Mouse (Mus musculus) forelimb bud, embryonic 11.5 days (tissue): ENCODE measurements around the gene Borcs5.

Experiments used
- DNase-seq: peaks from one replicate; pipeline ENCODE4 v3.0.0-alpha.2; 2012; ENCODE audit warnings: low read depth, low spot score

Gene Borcs5

GRCm38 (mm10) chr6:134626564-134626963, 12.7 kb upstream of the Borcs5 start:
- no peak for DNase-seq

GRCm38 (mm10) chr6:134630447-134630846, 8.9 kb upstream of the Borcs5 start:
- DNase-seq = no peak

GRCm38 (mm10) chr6:134631947-134632687, 7.2 kb upstream of the Borcs5 start, which contains the start of gene Mansc1:
Gene Mansc1 (minus strand): TSS chr6:134632488.
- no peak for DNase-seq

DNA sequence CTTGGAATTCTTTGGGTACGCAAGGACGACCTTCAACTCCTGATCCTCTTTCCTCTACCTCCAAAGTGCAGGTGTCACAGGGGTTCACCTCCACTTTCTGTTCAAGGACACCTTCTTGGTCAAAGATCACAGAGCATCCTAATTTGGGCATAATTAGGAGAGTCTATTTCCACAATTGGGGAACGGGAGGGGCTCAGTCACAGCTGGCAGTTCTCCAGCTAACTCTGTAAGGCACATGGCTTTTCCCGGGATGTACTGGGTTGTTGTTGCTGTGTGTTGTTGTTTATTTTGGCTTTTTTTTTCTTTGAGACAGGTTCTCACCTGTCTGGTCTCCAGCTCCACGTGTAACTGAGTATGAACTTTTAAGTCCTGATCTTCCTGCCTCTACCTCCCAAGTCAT, 6.6 kb upstream of the Borcs5 start:
- no peak for DNase-seq

- no peak for DNase-seq
These were observed 5.8 kb upstream of the Borcs5 start for GRCm38 (mm10) chr6:134633553-134633952.

GRCm38 (mm10) chr6:134636476-134636875, 2.8 kb upstream of the Borcs5 start:
- DNase-seq = no peak

DNA sequence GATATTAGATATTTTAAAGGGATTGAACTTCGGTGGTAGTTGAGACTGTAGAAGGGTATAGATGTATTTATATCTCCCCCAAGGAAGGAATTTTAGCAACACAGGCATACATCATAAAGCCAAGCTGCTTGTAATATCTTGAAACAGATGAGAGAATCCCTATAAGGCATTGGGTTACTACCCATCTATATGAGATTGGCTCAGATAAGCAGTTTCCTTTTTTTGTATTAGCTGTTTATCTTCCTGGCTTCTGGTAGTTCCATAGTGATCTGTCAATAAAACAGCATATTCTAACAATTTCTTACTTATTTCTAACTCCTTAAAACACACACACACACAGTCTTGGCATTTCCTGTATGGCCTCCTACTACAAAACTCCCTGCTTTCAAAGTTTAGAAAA, 590 bp downstream of the Borcs5 start:
- DNase-seq = no peak

DNA sequence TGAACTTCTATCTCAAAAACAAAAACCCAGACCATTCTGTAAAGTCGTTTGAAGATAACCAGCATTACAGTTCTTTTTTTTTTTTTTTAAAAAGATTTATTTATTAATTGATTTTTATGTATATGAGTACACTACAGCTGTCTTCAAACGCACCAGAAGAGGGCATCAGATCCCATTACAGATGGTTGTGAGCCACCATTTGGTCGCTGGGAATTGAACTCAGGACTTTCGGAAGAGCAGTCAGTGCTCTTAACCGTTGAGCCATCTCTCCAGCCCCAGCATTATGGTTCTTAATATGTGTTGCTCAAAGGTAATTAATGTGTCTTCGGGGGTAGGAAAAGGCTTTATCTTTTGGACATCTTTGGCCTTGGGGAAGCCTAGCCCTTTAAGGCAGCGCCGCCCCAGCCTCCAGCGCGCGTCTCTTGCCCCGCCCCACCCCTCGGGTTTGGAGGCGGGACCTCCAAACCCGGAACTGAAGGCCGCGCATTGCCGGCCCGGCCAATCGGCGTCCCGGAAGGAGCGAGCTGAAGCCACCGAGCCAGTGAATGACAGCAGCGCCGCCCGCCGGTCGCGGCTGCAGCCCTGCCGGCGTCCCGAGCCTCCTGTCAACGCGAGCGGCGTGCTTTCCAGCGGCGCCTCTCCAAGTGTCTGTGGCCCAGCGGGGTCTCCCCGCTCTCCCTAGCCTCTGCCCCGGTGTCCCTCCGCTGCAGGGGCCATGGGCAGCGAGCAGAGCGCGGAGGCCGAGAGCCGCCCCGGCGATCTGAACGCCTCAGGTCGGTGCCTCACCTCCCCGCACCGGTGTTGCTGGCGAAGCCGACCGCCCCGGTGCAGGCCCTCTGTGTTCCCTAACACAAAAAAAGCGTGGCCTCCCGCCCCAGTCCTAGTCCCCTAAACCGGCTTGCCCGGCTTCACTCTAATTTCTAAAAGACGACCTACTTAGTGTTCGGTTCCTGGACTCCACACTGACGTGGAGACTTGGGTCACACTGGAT, 1.5 kb downstream of the Borcs5 start:
- peak; percentile 94 for DNase-seq

GRCm38 (mm10) chr6:134641738-134642446, 2.6 kb downstream of the Borcs5 start:
- DNase-seq = no peak

DNA sequence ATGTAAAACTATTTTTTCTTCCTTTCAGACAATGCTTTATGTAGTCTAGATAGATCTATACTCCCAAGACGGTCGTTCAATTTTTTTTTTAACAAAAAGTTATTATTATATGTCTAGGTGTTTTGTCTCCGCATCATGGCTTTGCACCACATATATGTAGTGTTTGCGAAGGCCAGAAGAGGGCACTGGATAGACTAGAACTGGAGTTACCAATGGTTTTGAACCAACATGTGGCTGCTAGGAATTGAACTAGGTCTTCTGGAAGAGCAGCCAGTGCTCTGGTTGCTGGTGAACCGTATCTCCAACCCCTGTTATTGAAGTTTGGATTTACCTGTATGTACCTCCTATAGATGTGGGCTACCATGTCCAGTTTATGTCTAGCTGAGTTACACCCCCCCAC, 4.0 kb downstream of the Borcs5 start:
- no peak for DNase-seq

- DNase-seq = no peak
These were observed 7.5 kb downstream of the Borcs5 start for GRCm38 (mm10) chr6:134646835-134647234.

GRCm38 (mm10) chr6:134647621-134648020, 8.3 kb downstream of the Borcs5 start:
- no peak for DNase-seq

- no peak for DNase-seq
These were observed 9.0 kb downstream of the Borcs5 start for GRCm38 (mm10) chr6:134648356-134648755.

GRCm38 (mm10) chr6:134656527-134656926, 17.2 kb downstream of the Borcs5 start:
- DNase-seq = no peak

DNA sequence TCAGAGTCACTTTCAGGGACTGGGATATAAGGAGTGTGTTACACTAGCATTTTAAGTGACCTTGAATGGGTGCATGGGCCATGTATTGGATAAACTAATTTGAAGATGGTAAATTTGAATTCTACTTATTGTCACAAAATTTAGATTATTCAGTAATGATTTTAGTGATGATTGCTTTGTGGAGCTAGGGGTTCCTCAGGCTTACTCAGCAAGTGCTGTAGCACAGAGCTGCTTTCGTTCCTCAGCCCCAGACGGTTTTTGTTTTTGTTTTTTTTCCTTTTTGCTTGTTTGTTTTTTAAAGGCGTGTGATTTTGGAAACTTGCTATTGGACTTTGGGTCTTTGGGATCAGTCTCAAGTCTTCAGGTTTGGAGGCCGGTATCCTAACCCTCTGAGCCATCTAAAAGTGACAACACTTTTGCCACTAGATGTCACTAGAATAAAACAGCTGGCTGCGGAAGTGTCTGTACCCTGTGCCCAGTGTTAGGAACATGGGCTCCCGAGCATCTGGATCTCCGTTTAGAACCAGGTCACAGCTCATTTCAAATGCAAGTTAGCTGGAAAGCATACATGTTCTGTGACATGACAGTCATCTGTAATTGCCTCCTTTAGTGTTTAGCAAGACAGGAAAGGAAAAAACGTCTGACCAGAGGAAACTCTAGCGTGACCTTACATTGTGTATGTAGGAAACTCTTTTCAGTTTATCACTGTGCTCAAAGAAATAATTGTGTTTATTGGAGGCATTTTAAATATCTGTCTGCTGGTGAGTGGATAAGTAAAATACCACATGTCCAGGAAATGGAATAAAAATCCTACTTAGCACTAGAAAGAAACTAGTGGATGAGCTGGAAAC, 20.0 kb downstream of the Borcs5 start:
- DNase-seq = peak; percentile 56

DNA sequence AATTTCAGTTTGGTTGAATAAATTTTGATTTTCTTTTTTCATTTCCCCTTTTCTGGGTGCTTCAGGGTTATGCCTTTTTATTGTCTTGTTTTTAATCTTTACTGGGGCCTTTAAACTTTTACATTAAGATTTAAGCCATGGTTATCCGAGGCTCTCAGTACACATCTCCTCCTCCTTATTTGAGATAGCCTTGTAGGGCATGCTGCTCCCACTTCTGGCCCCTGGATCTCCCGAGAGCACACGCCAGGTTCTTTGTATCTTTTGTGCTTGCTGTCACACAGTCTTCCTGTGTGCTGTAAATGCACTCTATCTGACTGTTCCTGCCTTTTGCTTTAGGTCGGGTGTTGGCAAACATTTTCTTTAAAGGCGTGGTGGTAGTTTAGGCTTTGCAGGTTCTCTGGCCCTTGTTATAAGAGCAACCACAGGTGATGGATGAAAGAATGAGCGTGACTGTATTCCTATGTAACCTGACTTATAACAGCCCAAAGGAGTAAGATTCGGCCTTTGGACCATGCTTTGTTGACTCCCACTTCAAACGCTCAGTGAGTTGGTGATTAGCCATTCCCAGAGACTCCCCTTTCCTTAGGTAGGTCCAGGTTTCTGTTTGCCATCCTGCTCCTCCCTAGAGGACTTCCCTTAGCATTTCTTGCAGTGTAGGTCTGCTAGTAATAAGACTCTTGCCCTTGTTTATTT, 21.6 kb downstream of the Borcs5 start:
- no peak for DNase-seq

- DNase-seq = no peak
These were observed 25.3 kb downstream of the Borcs5 start for GRCm38 (mm10) chr6:134664573-134664972.

- DNase-seq = no peak
These were observed 26.5 kb downstream of the Borcs5 start for GRCm38 (mm10) chr6:134665817-134666216.

GRCm38 (mm10) chr6:134668519-134668918, 29.2 kb downstream of the Borcs5 start:
- DNase-seq = no peak

DNA sequence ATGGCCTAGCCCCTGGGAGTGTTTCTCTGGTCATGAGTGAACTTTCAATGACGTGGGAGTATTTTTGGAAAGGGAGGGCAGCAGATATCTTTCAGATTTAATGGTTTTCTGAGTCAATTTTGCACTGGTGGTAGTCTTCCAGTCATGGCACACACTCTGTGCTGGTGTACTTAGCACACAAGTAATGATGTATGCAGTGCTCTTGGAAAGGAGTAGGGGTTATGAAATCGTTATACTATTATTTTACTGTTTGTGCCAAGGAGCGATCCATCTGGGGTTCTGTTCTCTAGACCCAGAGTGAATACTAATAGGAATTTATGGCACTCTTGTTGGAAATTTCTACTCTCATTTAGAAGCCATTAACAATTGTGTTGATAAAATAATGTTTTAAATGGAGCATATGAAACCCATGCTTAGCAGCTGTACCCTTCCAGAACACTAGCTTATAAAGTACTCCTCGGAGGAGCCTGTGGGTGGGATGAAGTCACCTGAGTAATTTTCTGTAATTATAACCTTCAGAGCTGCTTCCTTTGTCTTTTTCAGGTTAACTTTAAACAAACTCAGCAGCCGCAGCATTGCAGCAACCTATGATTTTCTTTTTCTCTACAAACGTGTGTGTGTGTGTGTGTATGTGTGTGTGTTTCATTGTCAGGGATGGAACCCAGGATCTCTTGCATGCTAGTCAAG, 30.0 kb downstream of the Borcs5 start:
- no peak for DNase-seq
